Mouse (Mus musculus) cortical plate, adult 2 months (tissue): ENCODE results near the gene Coro2b.

Source experiments
- CTCF ChIP-seq: fragments of 200-500 bp; IDR thresholded peaks from 2 replicates; pipeline ENCODE4 v1.5.1; 2011; ENCODE audit warnings: mild to moderate bottlenecking, control low read depth, low read length; ENCODE audit not compliant: insufficient read depth; ENCODE audit errors: extremely low read depth
- POLR2A ChIP-seq: fragments of 200-500 bp; IDR thresholded peaks from 2 replicates; pipeline ENCODE4 v1.6.1; 2011; ENCODE audit warnings: mild to moderate bottlenecking, low read length, control low read depth; ENCODE audit not compliant: insufficient read depth; ENCODE audit errors: extremely low read depth

- no peak for TF ChIP-seq CTCF
- TF ChIP-seq POLR2A: no peak
These were observed 26.3 kb downstream of the Coro2b start for GRCm38 (mm10) chr9:62510530-62510936.
